Mouse (Mus musculus): Measurements from ENCODE around the gene Trim26. TPM values are rescaled to one million over a fixed set of nuclear protein-coding genes. Genes with fewer than 3 reads are reported as not detected.
"Not testable (repeated sequence)": the region's sequence is repeated elsewhere in the genome, so short reads cannot be mapped to it uniquely, and the experiment has no call there.

The Trim26 gene
- 14.4 and 16.2 TPM in 2 replicates for polyA plus RNA-seq (2016; fragmentation: Nextera tagmentation; extraction: Ambion mirVana)

- under 1% methylated on average over 55 of the region's 58 CpGs for WGBS (ENCODE audit: insufficient replicate concordance)
- H3K9ac ChIP-seq, result peak within 1 kb of the TSS; percentile 73
- peaks cover 26% of the 10 kb centered on the region; the same call in 1 of the 2 replicates for H3K27me3 ChIP-seq (replicated peaks)
- no peaks in the 10 kb centered on the region for H3K36me3 ChIP-seq
- peak; percentile 98 for ATAC-seq
- peaks cover 27% of the 10 kb centered on the region for H3K4me1 ChIP-seq
- no peaks in the 10 kb centered on the region for H3K9me3 ChIP-seq (replicated peaks)
- H3K4me2 ChIP-seq, result peak within 1 kb of the TSS; percentile 93
- H3K4me3 ChIP-seq, result peak within 1 kb of the TSS; percentile 71
- H3K27ac ChIP-seq, result peak within 1 kb of the TSS; percentile 82
Measured at GRCm38 (mm10) chr17:36836874-36837647, at the start of gene Trim26. TSS of gene Trim26 (plus strand) at chr17:36837134.

GRCm38 (mm10) chr17:36788351-36788750, 48.6 kb upstream of the Trim26 start:
- WGBS (ENCODE audit: insufficient replicate concordance), result 62% methylated on average over 2 of the region's 2 CpGs
- no peak overlapping the region for H3K27ac ChIP-seq
- no peak overlapping the region for H3K4me3 ChIP-seq
- H3K9ac ChIP-seq, result no peak overlapping the region
- no peaks in the 10 kb centered on the region for H3K9me3 ChIP-seq (replicated peaks)
- H3K4me1 ChIP-seq, result no peaks in the 10 kb centered on the region
- ATAC-seq, result no peak
- no peaks in the 10 kb centered on the region; the same call in 1 of the 2 replicates for H3K27me3 ChIP-seq (replicated peaks)
- H3K4me2 ChIP-seq, result no peak overlapping the region
- no peaks in the 10 kb centered on the region for H3K36me3 ChIP-seq

DNA sequence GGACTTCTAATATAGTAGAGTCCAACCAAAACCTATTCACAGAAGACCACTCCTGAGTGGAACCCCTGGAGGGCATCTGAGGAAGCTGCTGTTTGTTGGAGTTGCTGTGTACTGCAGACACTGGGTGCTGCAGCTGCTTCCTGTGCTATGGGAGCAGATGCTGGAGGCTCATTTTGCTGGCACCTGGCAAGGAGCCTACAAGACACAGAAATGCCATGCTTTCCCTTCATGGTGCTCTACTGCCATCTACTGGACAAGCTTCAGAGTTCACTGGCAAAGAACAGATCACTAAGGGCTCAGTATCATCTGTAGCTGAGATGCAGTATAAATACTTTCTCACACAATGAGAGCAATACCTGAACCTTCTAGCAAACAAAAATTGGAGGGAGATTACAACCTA, 48.1 kb upstream of the Trim26 start:
- H3K4me1 ChIP-seq; H3K36me3 ChIP-seq; H3K4me3 ChIP-seq; H3K27me3 ChIP-seq (replicated peaks); H3K9ac ChIP-seq; H3K27ac ChIP-seq; H3K9me3 ChIP-seq (replicated peaks); ATAC-seq; H3K4me2 ChIP-seq: not testable (repeated sequence)

GRCm38 (mm10) chr17:36799493-36799892, 37.4 kb upstream of the Trim26 start:
- ATAC-seq, result no peak
- no peak overlapping the region for H3K4me2 ChIP-seq
- H3K9me3 ChIP-seq (replicated peaks), result no peaks in the 10 kb centered on the region
- no peak overlapping the region for H3K9ac ChIP-seq
- H3K4me1 ChIP-seq, result no peaks in the 10 kb centered on the region
- WGBS (ENCODE audit: insufficient replicate concordance), result 73% methylated on average over 10 of the region's 10 CpGs
- H3K4me3 ChIP-seq, result no peak overlapping the region
- H3K36me3 ChIP-seq, result no peaks in the 10 kb centered on the region
- H3K27ac ChIP-seq, result no peak overlapping the region
- H3K27me3 ChIP-seq (replicated peaks), result no peaks in the 10 kb centered on the region

- H3K27ac ChIP-seq; H3K9ac ChIP-seq; H3K27me3 ChIP-seq (replicated peaks); H3K4me1 ChIP-seq; ATAC-seq; H3K36me3 ChIP-seq; H3K9me3 ChIP-seq (replicated peaks); H3K4me3 ChIP-seq; H3K4me2 ChIP-seq: not testable (repeated sequence)
- 40% methylated on average over 4 of the region's 4 CpGs for WGBS (ENCODE audit: insufficient replicate concordance)
Measured at GRCm38 (mm10) chr17:36799921-36800462, 36.9 kb upstream of the Trim26 start.

DNA sequence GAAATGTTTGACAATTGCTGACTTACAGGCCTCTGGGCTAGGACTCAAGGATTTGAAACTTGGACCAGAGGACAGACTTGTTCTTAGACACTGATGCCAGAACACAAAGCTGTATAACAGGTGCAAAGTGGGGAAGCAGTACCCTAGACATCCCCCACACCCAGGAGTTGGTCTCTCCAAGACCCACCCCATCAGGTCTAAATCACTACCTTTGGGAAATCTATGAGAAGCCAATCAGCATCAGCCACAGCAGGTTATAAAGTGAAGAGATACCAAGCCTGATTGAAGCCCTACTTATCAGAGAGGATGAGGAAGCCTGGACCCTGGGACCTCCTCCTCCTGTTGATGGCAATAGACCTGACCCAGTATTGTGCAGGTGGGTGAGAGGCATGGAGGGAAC, 25.1 kb upstream of the Trim26 start, which contains the start of gene H2-M10.6:
H2-M10.6 (plus strand) TSS at position 301 of the 400 bp plus-strand sequence.
- H3K27ac ChIP-seq, result no peak within 1 kb of the TSS
- no peaks in the 10 kb centered on the region for H3K27me3 ChIP-seq (replicated peaks)
- no peaks in the 10 kb centered on the region for H3K9me3 ChIP-seq (replicated peaks)
- ATAC-seq, result no peak
- H3K4me3 ChIP-seq, result no peak within 1 kb of the TSS
- H3K36me3 ChIP-seq, result no peaks in the 10 kb centered on the region
- H3K4me2 ChIP-seq, result no peak within 1 kb of the TSS
- no peak within 1 kb of the TSS for H3K9ac ChIP-seq
- H3K4me1 ChIP-seq, result no peaks in the 10 kb centered on the region

DNA sequence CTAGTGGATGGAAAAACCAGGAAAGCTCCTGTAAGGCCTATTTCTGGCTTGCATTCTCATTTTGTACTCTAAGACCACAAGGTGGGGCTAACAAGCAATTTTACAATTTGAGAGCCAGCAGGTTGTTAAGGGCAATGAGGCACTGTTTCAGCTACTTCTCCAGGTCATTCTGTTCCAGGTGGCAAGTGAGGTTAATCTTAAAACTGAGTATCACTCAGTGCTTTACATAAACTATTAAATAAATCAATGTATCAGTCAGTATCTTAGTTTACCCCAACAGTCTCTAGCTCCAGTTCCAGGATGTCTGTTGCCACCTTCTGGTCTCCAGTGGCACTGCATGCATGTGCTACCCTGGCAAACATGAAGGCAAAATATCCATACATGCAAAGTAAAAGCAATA, 12.9 kb upstream of the Trim26 start:
- no peak; the same call in 1 of the 2 replicates for ATAC-seq
- Histone ChIP-seq H3K27me3 (replicated peaks) (0 out of 2 replicates have a peak, but pooled peaks cover 5% of the 10 kb centered on the region), H3K9me3 (replicated peaks) (no peaks in the 10 kb centered on the region), H3K4me1 (0 out of 2 replicates have a peak, but pooled peaks cover 5% of the 10 kb centered on the region), H3K4me3 (no peak overlapping the region), H3K4me2 (no peak overlapping the region), H3K36me3 (no peaks in the 10 kb centered on the region), H3K27ac (no peak overlapping the region), H3K9ac (no peak overlapping the region)

DNA sequence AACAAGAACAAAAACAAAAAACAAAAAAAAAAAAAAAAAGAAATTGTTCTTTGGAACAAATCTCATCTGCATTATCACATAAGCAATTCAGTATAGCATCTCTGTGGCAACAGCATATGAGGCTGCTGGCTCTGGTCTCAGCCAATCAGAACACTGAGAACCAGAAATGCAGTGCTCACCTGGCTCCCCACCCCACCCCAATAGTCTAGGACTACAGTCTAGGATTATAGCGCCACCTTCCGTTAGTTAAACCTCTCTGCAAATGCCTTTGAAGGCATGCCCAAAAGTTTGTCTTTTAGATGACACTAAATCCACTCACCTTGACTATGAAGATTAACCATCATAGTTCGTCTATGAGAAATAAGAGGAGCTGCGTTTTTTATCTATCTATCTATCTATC, 11.4 kb upstream of the Trim26 start:
- WGBS (ENCODE audit: insufficient replicate concordance), result 23% methylated on average over 4 of the region's 4 CpGs
- Histone ChIP-seq H3K9ac (no peak overlapping the region), H3K27ac (no peak overlapping the region), H3K4me1 (0 out of 2 replicates have a peak, but pooled peaks cover 5% of the 10 kb centered on the region), H3K36me3 (no peaks in the 10 kb centered on the region), H3K4me3 (no peak overlapping the region), H3K4me2 (no peak overlapping the region), H3K9me3 (replicated peaks) (no peaks in the 10 kb centered on the region), H3K27me3 (replicated peaks) (peaks cover 10% of the 10 kb centered on the region; the same call in 1 of the 2 replicates)
- ATAC-seq, result peak; percentile 53; the same call in 1 of the 2 replicates

DNA sequence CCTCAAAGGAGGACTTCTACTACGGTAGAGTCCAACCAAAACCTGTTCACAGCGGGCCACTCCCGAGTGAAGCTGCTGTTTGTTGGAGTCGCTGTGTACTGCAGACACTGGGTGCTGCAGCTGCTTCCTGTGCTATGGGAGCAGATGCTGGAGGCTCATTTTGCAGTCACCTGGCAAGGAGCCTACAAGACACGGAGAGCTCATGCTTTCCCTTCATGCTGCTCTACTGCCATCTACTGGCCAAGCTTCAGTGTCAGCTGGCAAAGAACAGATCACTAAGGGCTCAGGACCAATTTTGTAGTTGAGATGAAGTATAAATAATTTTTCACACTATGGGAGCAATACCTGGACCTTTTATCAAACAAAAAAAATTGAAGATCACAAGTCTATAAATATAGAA, 10.9 kb upstream of the Trim26 start:
- H3K4me2 ChIP-seq, result not testable (repeated sequence)
- 17% methylated on average over 5 of the region's 5 CpGs for WGBS (ENCODE audit: insufficient replicate concordance)
- ATAC-seq, result peak; percentile 62

GRCm38 (mm10) chr17:36828488-36828887, 8.4 kb upstream of the Trim26 start:
- Histone ChIP-seq H3K9ac (no peak overlapping the region), H3K4me1 (0 out of 2 replicates have a peak, but pooled peaks cover 5% of the 10 kb centered on the region), H3K9me3 (replicated peaks) (no peaks in the 10 kb centered on the region), H3K4me2 (no peak overlapping the region), H3K27me3 (replicated peaks) (peaks cover 19% of the 10 kb centered on the region; the same call in 1 of the 2 replicates), H3K27ac (no peak overlapping the region), H3K4me3 (no peak overlapping the region), H3K36me3 (no peaks in the 10 kb centered on the region)
- WGBS (ENCODE audit: insufficient replicate concordance), result 52% methylated on average over 2 of the region's 2 CpGs
- peak; percentile 42; the same call in 1 of the 2 replicates for ATAC-seq

More for the DNA sequence above, 10.9 kb upstream of the Trim26 start:
- H3K4me1 ChIP-seq; H3K36me3 ChIP-seq; H3K9ac ChIP-seq; H3K9me3 ChIP-seq (replicated peaks); H3K4me3 ChIP-seq; H3K27me3 ChIP-seq (replicated peaks); H3K27ac ChIP-seq: not testable (repeated sequence)

- H3K9me3 ChIP-seq (replicated peaks), result no peaks in the 10 kb centered on the region
- 56% methylated on average over 3 of the region's 3 CpGs for WGBS (ENCODE audit: insufficient replicate concordance)
- no peak overlapping the region for H3K9ac ChIP-seq
- no peak overlapping the region for H3K27ac ChIP-seq
- ATAC-seq, result no peak
- H3K4me1 ChIP-seq, result 0 out of 2 replicates have a peak, but pooled peaks cover 5% of the 10 kb centered on the region
- H3K4me3 ChIP-seq, result no peak overlapping the region
- no peak overlapping the region for H3K4me2 ChIP-seq
- H3K27me3 ChIP-seq (replicated peaks), result peaks cover 29% of the 10 kb centered on the region; the same call in 1 of the 2 replicates
- H3K36me3 ChIP-seq, result no peaks in the 10 kb centered on the region
Measured at GRCm38 (mm10) chr17:36830470-36830869, 6.5 kb upstream of the Trim26 start.

GRCm38 (mm10) chr17:36832694-36833093, 4.2 kb upstream of the Trim26 start:
- Histone ChIP-seq H3K4me3 (no peak overlapping the region), H3K4me2 (no peak overlapping the region), H3K27ac (no peak overlapping the region), H3K27me3 (replicated peaks) (peaks cover 29% of the 10 kb centered on the region; the same call in 1 of the 2 replicates), H3K36me3 (no peaks in the 10 kb centered on the region), H3K9ac (no peak overlapping the region), H3K4me1 (peaks cover 22% of the 10 kb centered on the region), H3K9me3 (replicated peaks) (no peaks in the 10 kb centered on the region)
- WGBS (ENCODE audit: insufficient replicate concordance), result 44% methylated on average over 4 of the region's 4 CpGs
- ATAC-seq, result no peak
